Mouse (Mus musculus) kidney, adult 18-20 months (tissue): ENCODE results near the gene Hnrnpc.
"Not testable (repeated sequence)": the region's sequence is repeated elsewhere in the genome, so short reads cannot be mapped to it uniquely, and the experiment has no call there.

ENCODE experiments used
- DNase-seq: peaks from one replicate; pipeline ENCODE4 v3.0.0; 2021

Hnrnpc gene

GRCm38 (mm10) chr14:52101285-52102157, 2.3 kb downstream of the Hnrnpc start:
- no peak for DNase-seq

- DNase-seq, result no peak
Measured at GRCm38 (mm10) chr14:52100170-52100960, 3.5 kb downstream of the Hnrnpc start.

- no peak for DNase-seq
Measured at GRCm38 (mm10) chr14:52099563-52099962, 4.3 kb downstream of the Hnrnpc start.

- not testable (repeated sequence) for DNase-seq
Measured at GRCm38 (mm10) chr14:52098387-52098786, 5.4 kb downstream of the Hnrnpc start.

GRCm38 (mm10) chr14:52097191-52097590, 6.6 kb downstream of the Hnrnpc start:
- not testable (repeated sequence) for DNase-seq

GRCm38 (mm10) chr14:52094533-52094932, 9.3 kb downstream of the Hnrnpc start:
- DNase-seq, result no peak

GRCm38 (mm10) chr14:52083083-52083482, 20.7 kb downstream of the Hnrnpc start:
- no peak for DNase-seq

GRCm38 (mm10) chr14:52071599-52072137, 32.2 kb downstream of the Hnrnpc start:
- DNase-seq, result no peak

- DNase-seq, result no peak
Measured at GRCm38 (mm10) chr14:52066135-52066534, 37.7 kb downstream of the Hnrnpc start.

GRCm38 (mm10) chr14:52061798-52062197, 42.0 kb downstream of the Hnrnpc start:
- no peak for DNase-seq

- no peak for DNase-seq
Measured at GRCm38 (mm10) chr14:52060800-52061199, 43.0 kb downstream of the Hnrnpc start.

GRCm38 (mm10) chr14:52059982-52060381, 43.8 kb downstream of the Hnrnpc start:
- no peak for DNase-seq

- DNase-seq, result not testable (repeated sequence)
Measured at GRCm38 (mm10) chr14:52052720-52053119, 51.1 kb downstream of the Hnrnpc start.

GRCm38 (mm10) chr14:52045966-52046565, 57.8 kb downstream of the Hnrnpc start:
- DNase-seq, result no peak

- DNase-seq, result no peak
Measured at GRCm38 (mm10) chr14:52044901-52045678, 58.7 kb downstream of the Hnrnpc start.

GRCm38 (mm10) chr14:52043446-52043845, 60.4 kb downstream of the Hnrnpc start:
- DNase-seq, result no peak

GRCm38 (mm10) chr14:52042359-52042758, 61.5 kb downstream of the Hnrnpc start, which contains the start of gene Olfr221:
TSS of gene Olfr221 (minus strand) at chr14:52042459.
- not testable (repeated sequence) for DNase-seq

GRCm38 (mm10) chr14:52039332-52039731, 64.5 kb downstream of the Hnrnpc start:
- DNase-seq, result no peak

- DNase-seq, result no peak
Measured at GRCm38 (mm10) chr14:52035926-52036325, 67.9 kb downstream of the Hnrnpc start.

- DNase-seq, result no peak
Measured at GRCm38 (mm10) chr14:52026342-52026741, 77.5 kb downstream of the Hnrnpc start.

GRCm38 (mm10) chr14:52024133-52024532, 79.7 kb downstream of the Hnrnpc start:
- DNase-seq, result no peak
